ENCODE assay signal across 19 mouse cellular contexts in the genomic region with DNA sequence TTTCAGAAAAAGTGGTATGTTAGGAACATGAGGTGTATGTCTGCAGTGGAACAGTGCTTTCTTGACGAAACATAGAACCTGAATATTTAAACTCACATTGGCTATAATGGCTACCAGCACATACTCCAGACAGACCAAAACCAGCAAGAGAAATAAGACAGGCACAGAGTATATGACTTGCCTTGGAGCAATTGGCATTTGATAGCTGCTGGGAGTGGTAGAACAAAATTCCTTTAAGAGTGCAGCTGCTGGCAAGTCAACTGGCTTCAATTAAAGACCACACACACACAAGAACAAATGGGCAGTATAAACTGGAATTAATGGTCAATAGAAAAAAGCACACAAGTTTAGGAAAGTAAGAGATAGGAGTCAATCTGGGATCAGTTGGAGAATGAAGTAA.
"Had no signal": no experiment of that assay in that cellular context is flagged by ENCODE, and none has a peak within 500 bp of the region (broad histone marks: within the 10 kb centered on the region; RNA-seq: fewer than 3 reads in every experiment).

No protein-coding gene starts in this region.

- H3K4me2 ChIP-seq: limb, embryonic 15.5 days; liver, embryonic 13.5 days; lung, embryonic 15.5 days; midbrain, embryonic 11.5 days; midbrain, embryonic 15.5 days; neural tube, embryonic 12.5 days had no signal

- H3K36me3 ChIP-seq: limb, embryonic 15.5 days; liver, embryonic 13.5 days; lung, embryonic 15.5 days; midbrain, embryonic 15.5 days; neural tube, embryonic 12.5 days had no signal

- ATAC-seq: liver, postnatal 0 days; midbrain, embryonic 15.5 days had no signal

- H3K4me1 ChIP-seq: limb, embryonic 15.5 days; liver, embryonic 13.5 days; lung, embryonic 15.5 days; megakaryocyte, embryonic 14.5 days; midbrain, embryonic 15.5 days; neural tube, embryonic 12.5 days had no signal

- H3K27ac ChIP-seq: limb, embryonic 15.5 days; liver, embryonic 13.5 days; lung, embryonic 15.5 days; macrophage; midbrain, embryonic 15.5 days; neural tube, embryonic 12.5 days had no signal

- H3K4me3 ChIP-seq: limb, embryonic 15.5 days; liver, embryonic 13.5 days; lung, embryonic 15.5 days; megakaryocyte, embryonic 14.5 days; midbrain, embryonic 15.5 days; neural tube, embryonic 12.5 days had no signal

- H3K9ac ChIP-seq: limb, embryonic 15.5 days; liver, embryonic 13.5 days; liver, postnatal 0 days; lung, embryonic 15.5 days; midbrain, embryonic 15.5 days; neural tube, embryonic 12.5 days had no signal

- DNase-seq: kidney, adult 18-20 months; kidney, postnatal 36 days; layer of hippocampus, adult 9-11 months; layer of hippocampus, postnatal 36 days; liver, embryonic 13.5 days; liver, postnatal 0 days; lung, postnatal 14 days; retina, postnatal 1 day; right cerebral cortex, postnatal 4 days; spleen, adult 18-20 months; thymus, adult 18-20 months; thymus, postnatal 25 days had no signal

- H3K27me3 ChIP-seq: limb, embryonic 15.5 days; liver, embryonic 13.5 days; lung, embryonic 15.5 days; megakaryocyte, embryonic 14.5 days; midbrain, embryonic 15.5 days; neural tube, embryonic 12.5 days had no signal

- H3K9me3 ChIP-seq: limb, embryonic 15.5 days; liver, embryonic 13.5 days; lung, embryonic 15.5 days; megakaryocyte, embryonic 14.5 days; midbrain, embryonic 15.5 days; neural tube, embryonic 12.5 days had no signal
